Mouse (Mus musculus): ENCODE measurements around the gene Phf6.

- TF ChIP-seq CTCF (IDR thresholded peaks at IDR 0.05; ENCODE audit: low read depth) (peak; percentile 21; the same call in 1 of the 2 replicates), EP300 (IDR thresholded peaks at IDR 0.05; ENCODE audit: low read depth) (no peak)
Observed at GRCm38 (mm10) chrX:52911587-52912371, at the start of gene Phf6.
